Mouse (Mus musculus) ovary, postnatal 36 days (tissue): ENCODE measurements around the gene 4930449I24Rik.
"Not testable (repeated sequence)": the region's sequence is repeated elsewhere in the genome, so short reads cannot be mapped to it uniquely, and the experiment has no call there.

Experiments
- DNase-seq: peaks from one replicate; pipeline ENCODE4 v3.0.0; 2022; ENCODE audit warnings: low spot score, mixed read lengths

Gene 4930449I24Rik

DNA sequence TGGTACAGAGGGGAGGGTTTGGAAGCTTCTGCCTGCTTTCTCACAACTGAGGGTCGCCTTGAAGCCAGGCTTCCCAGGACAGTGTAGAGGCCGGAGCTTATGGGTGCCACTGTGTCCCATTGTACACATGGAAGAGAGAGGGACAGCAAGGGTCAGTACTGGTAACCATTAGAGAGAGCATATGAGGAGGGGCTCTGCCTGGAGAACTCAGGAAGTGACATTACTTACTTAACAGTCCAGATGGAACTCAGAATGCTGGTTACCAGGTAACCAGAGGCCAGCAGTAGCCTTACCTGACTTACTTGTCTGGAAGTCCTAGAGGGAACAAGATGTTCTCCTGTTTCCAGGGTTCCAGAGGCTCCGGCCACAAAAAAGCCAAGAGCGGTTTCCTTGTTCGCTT, at the start of gene 4930449I24Rik:
Gene 4930449I24Rik (plus strand): TSS at position 301 of the 400 bp plus-strand sequence.
- DNase-seq, result not testable (repeated sequence)

DNA sequence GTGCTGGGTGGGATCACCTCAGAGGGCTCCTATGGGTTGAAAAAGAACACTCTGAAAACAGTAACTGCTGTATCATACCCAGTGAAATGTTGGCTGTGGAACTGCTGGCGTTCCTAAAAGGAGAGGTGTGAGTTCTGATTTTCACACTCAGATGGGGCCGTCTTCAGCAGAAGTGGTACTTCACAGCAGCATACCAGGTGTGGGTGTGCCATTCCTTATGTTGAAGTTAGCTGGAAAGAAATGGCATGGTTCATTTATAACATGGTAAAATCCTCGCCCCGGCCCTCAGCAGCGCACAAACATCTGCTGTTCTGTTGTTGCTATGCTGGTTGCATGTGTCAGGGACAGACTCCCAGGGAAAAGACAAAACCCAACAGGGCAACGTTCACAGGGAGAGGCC, 48.6 kb upstream of the 4930449I24Rik start:
- no peak for DNase-seq

DNA sequence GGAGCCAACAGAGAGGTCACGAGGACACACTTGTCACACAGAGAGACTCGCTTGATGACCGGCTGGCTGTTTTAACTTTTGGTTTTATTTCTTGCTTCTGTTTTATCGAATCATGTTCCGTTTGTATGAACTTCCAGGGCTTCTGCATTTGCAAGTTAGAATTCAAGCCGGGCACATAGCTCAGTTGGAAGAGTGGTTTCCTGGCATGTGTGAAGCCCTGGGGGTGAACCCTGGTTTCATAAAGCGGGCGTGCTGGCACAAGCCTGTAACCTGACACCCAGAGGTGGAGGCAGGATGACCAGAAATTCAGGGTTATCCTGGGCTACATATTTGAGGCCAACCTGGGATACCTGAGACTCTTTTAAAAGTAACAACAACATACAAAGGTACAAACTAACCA, 40.6 kb upstream of the 4930449I24Rik start:
- DNase-seq, result no peak

DNA sequence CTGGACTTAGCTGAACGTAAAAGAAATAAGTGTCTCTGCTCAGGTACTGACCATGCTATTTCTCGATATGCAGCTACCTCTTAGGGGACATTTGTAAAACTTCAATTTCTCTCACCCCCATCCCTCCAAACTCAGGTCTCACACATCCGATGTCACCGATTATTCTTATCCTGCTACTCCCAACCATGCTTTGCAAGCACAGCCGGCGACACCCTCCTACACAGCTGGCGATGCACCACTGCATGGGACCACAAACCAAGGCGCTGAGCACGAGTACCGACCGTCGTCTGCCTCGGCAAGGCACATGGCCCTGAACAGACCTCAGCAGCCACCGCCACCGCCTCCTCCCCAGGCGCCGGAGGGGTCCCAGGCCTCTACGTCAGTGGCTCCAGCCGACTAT, 35.5 kb upstream of the 4930449I24Rik start:
- no peak for DNase-seq

DNA sequence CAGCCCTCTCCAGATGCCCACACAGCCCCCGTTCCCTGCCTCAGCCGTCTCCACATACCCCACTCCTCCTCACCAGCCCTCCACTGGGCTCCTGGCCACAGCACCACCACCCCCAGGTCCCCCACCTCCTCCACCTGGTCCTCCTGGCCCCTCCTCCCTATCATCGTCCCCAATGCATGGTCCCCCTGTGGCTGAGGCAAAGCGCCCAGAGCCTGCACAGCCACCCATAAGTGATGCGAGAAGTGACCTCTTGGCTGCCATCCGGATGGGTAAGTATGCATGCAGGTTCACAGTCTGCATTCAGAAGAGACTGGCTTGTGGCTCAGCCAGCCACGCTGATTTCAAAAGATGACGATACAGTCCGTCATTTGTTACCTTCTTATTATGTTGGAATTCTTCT, 33.9 kb upstream of the 4930449I24Rik start:
- DNase-seq, result no peak

DNA sequence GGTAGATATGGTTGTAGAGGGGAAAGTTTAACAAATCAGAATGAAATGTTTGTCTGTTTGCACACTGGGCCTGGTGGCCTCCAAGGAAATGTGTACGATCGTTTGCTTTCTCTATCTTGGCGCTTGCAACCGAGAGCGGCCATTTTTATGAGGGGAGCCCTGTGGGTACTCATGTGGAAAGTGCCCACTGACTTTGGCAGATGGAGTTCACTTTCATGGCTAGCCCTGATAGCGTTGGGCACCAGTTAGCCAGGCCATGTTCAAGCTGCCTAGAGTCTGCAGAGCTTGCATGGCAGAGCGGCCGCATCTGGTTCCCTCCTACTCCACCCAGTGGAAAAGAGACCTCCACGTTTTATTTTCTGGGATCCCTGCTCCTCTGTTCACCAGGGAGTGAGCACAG, 31.4 kb upstream of the 4930449I24Rik start:
- DNase-seq, result no peak

DNA sequence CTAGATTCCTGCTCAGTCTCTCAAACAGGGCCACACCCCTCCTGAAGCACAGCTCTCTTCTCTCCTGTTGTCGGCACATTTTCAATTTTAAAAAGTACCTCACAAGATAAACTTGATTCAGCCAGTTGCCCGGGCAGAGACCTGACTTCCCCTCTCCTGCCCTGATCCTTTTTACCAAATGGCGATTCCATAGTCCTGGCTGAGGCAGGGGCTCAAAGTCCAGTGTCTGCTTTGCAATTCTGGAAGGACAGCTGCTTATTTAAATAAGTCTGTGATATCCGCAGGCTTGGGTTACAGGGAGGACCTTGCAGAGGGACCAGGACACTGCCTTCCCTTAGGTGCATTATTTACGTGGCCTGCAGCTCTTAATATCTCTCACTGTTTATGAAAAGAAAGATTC, 30.9 kb upstream of the 4930449I24Rik start:
- DNase-seq, result no peak

DNA sequence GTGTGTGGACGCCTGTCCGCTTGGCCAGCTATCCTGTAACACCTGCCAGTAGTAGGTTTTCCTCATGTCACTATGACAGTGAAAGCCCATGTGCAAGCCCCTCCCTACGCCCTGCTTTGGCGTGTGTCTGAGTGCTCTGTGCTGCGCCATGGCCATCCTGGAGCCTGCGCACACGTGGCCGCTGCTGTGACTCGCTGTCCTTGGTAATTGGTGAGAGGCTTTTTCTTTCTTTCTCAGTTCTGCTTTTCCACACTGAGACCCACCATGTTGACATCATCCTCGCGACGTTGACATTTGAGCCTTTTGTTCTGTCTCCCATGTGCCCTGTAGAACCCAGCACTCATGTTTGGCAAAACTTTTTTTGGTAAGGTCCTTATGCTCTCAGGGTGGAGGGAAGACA, 30.4 kb upstream of the 4930449I24Rik start:
- no peak for DNase-seq

DNA sequence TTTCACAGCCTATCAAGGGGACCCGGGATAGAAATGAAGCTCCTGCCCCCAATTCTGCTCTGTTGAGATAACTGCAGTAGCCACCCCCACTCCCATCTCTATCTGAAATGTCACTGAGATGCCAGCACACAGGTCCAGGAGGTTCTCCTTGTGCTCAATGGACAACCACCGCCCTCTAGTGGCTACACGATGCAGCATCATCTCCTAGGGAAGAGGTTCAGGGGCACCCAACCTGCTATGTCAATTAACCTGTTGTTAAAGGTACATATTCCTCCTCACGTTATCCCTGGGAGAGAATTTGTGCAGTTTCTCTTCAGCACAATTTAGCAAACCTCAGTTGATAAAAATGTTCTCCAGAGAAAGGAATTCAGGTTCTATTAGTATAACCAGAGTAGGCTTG, 22.6 kb upstream of the 4930449I24Rik start:
- peak; percentile 15 for DNase-seq

DNA sequence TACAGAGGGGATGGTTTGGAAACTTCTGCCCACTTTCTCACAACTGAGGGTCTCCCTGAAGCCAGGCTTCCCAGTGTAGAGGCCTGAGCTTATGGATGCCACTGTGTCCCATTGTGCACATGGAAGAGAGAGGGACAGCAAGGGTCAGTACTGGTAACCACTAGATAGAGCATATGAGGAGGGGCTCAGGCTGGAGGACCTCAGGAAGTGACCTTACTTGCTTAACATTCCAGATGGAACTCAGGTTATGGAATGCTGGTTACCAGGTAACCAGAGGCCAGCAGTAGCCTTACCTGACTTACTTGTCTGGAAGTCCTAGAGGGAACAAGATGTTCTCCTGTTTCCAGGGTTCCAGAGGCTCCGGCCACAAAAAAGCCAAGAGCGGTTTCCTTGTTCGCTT, 20.5 kb upstream of the 4930449I24Rik start, which contains the start of gene Gm6408:
Gene Gm6408 (plus strand): TSS at position 301 of the 400 bp plus-strand sequence.
- not testable (repeated sequence) for DNase-seq

DNA sequence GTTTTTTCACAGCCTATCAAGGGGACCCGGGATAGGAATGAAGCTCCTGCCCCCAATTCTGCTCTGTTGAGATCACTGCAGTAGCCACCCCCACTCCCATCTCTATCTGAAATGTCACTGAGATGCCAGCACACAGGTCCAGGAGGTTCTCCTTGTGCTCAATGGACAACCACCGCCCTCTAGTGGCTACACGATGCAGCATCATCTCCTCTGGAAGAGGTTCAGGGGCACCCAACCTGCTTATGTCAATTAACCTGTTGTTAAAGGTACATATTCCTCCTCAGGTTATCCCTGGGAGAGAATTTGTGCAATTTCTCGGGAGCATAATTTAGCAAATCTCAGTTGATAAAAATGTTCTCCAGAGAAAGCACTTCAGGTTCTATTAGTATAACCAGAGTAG, 13.2 kb upstream of the 4930449I24Rik start:
- peak; percentile 12 for DNase-seq

DNA sequence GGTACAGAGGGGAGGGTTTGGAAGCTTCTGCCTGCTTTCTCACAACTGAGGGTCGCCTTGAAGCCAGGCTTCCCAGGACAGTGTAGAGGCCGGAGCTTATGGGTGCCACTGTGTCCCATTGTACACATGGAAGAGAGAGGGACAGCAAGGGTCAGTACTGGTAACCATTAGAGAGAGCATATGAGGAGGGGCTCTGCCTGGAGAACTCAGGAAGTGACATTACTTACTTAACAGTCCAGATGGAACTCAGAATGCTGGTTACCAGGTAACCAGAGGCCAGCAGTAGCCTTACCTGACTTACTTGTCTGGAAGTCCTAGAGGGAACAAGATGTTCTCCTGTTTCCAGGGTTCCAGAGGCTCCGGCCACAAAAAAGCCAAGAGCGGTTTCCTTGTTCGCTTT, 11.1 kb upstream of the 4930449I24Rik start, which contains the start of gene Gm6370:
Gene Gm6370 (plus strand): TSS at position 301 of the 400 bp plus-strand sequence.
- DNase-seq, result not testable (repeated sequence)

DNA sequence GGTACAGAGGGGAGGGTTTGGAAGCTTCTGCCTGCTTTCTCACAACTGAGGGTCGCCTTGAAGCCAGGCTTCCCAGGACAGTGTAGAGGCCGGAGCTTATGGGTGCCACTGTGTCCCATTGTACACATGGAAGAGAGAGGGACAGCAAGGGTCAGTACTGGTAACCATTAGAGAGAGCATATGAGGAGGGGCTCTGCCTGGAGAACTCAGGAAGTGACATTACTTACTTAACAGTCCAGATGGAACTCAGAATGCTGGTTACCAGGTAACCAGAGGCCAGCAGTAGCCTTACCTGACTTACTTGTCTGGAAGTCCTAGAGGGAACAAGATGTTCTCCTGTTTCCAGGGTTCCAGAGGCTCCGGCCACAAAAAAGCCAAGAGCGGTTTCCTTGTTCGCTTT, 11.6 kb downstream of the 4930449I24Rik start, which contains the start of gene Gm3402:
Gene Gm3402 (plus strand): TSS at position 301 of the 400 bp plus-strand sequence.
- DNase-seq, result not testable (repeated sequence)

DNA sequence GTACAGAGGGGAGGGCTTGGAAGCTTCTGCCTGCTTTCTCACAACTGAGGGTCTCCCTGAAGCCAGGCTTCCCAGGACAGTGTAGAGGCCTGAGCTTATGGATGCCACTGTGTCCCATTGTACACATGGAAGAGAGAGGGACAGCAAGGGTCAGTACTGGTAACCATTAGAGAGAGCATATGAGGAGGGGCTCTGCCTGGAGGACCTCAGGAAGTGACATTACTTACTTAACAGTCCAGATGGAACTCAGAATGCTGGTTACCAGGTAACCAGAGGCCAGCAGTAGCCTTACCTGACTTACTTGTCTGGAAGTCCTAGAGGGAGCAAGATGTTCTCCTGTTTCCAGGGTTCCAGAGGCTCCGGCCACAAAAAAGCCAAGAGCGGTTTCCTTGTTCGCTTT, 23.3 kb downstream of the 4930449I24Rik start, which contains the start of gene Gm3404:
Gene Gm3404 (plus strand): TSS at position 301 of the 400 bp plus-strand sequence.
- DNase-seq, result not testable (repeated sequence)

DNA sequence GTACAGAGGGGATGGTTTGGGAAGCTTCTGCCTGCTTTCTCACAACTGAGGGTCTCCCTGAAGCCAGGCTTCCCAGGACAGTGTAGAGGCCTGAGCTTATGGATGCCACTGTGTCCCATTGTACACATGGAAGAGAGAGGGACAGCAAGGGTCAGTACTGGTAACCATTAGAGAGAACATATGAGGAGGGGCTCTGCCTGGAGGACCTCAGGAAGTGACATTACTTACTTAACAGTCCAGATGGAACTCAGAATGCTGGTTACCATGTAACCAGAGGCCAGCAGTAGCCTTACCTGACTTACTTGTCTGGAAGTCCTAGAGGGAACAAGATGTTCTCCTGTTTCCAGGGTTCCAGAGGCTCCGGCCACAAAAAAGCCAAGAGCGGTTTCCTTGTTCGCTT, 35.1 kb downstream of the 4930449I24Rik start, which contains the start of gene Gm3409:
Gene Gm3409 (plus strand): TSS at position 301 of the 400 bp plus-strand sequence.
- DNase-seq, result not testable (repeated sequence)
